Mouse (Mus musculus) embryonic fibroblast, embryonic 13.5 days (primary cell): ENCODE measurements around the gene Ifi203.
"Not testable (repeated sequence)": the region's sequence is repeated elsewhere in the genome, so short reads cannot be mapped to it uniquely, and the experiment has no call there.

ENCODE experiments used
- CTCF ChIP-seq: IDR thresholded peaks from 2 replicates; pipeline ENCODE4 v1.5.1; 2011; ENCODE audit warnings: mild to moderate bottlenecking, control low read depth, low read length, moderate library complexity, borderline replicate concordance; ENCODE audit not compliant: insufficient read depth
- POLR2A ChIP-seq: IDR thresholded peaks from 2 replicates; pipeline ENCODE4 v1.6.1; 2011; ENCODE audit warnings: low read depth, mild to moderate bottlenecking, control low read depth, low read length, moderate library complexity

GRCm38 (mm10) chr1:173912548-173913255 is 29.8 kb downstream of the Ifi203 start, which contains the start of gene Ifi211:
- TF ChIP-seq CTCF: not testable (repeated sequence)
- peak; percentile 58 for TF ChIP-seq POLR2A
